12 mouse cellular contexts compared by ENCODE assay signal in genomic region chr3:114147140-114147539, GRCm38 (mm10).
DNase-seq lines count a peak whose midpoint lies in the region; ATAC-seq and TF ChIP-seq lines count a peak whose summit lies in the region.
"Had no signal": no experiment of that assay in that cellular context is flagged by ENCODE, and none has a peak within 500 bp of the region (broad histone marks: within the 10 kb centered on the region; RNA-seq: fewer than 3 reads in every experiment).

No protein-coding gene starts in this region.

- no peak overlapping the region for H3K27ac ChIP-seq in embryonic facial prominence, embryonic 11.5 days (replicated peaks; ENCODE audit: low read depth, low read length)
- H3K27ac ChIP-seq in embryonic facial prominence, embryonic 10.5 days (replicated peaks) = no peak overlapping the region
- H3K27ac ChIP-seq in kidney, embryonic 14.5 days (ENCODE audit: low read depth, low read length) = no peak overlapping the region
- H3K27ac ChIP-seq in midbrain, embryonic 16.5 days (ENCODE audit: low read length) = no peak overlapping the region
- no peak overlapping the region for H3K27ac ChIP-seq in midbrain, embryonic 11.5 days (ENCODE audit: low read depth, low read length)
- H3K27ac ChIP-seq in stomach, postnatal 0 days (replicated peaks) = no peak overlapping the region
- H3K27ac ChIP-seq in kidney, embryonic 16.5 days (ENCODE audit: low read length) = no peak overlapping the region
- H3K27ac ChIP-seq: liver, embryonic 14.5 days; macrophage had no signal

- DNase-seq in embryonic facial prominence, embryonic 11.5 days (ENCODE audit: low spot score) = peak; percentile 6
- no peak for DNase-seq in embryonic facial prominence, embryonic 10.5 days (ENCODE audit: low spot score)
- DNase-seq in kidney, adult 9 months = peak; percentile 1
- no peak for DNase-seq in midbrain, embryonic 11.5 days (ENCODE audit: low spot score, missing footprints)
- no peak for DNase-seq in stomach, postnatal 0 days (ENCODE audit: low spot score)
- DNase-seq: cerebellum, postnatal 36 days; kidney, postnatal 14 days had no signal

- no peaks in the 10 kb centered on the region for H3K36me3 ChIP-seq in embryonic facial prominence, embryonic 11.5 days (replicated peaks; ENCODE audit: control insufficient read depth, insufficient read depth, low read depth, low read length)
- H3K36me3 ChIP-seq in embryonic facial prominence, embryonic 10.5 days (replicated peaks) = no peaks in the 10 kb centered on the region
- no peaks in the 10 kb centered on the region for H3K36me3 ChIP-seq in kidney, embryonic 14.5 days (ENCODE audit: control insufficient read depth, insufficient read depth, low read length)
- no peaks in the 10 kb centered on the region for H3K36me3 ChIP-seq in midbrain, embryonic 16.5 days (ENCODE audit: control insufficient read depth, insufficient read depth, low read length)
- H3K36me3 ChIP-seq in midbrain, embryonic 11.5 days (ENCODE audit: control insufficient read depth, insufficient read depth, low read length) = no peaks in the 10 kb centered on the region
- H3K36me3 ChIP-seq in stomach, postnatal 0 days (ENCODE audit: control insufficient read depth, insufficient read depth, low read length) = no peaks in the 10 kb centered on the region
- no peaks in the 10 kb centered on the region for H3K36me3 ChIP-seq in kidney, embryonic 16.5 days (ENCODE audit: insufficient read depth, low read length)

- H3K9me3 ChIP-seq in embryonic facial prominence, embryonic 11.5 days (replicated peaks; ENCODE audit: control insufficient read depth, low read length) = no peaks in the 10 kb centered on the region
- H3K9me3 ChIP-seq in embryonic facial prominence, embryonic 10.5 days = no peaks in the 10 kb centered on the region
- no peaks in the 10 kb centered on the region for H3K9me3 ChIP-seq in kidney, embryonic 14.5 days (ENCODE audit: control insufficient read depth, low read length)
- no peaks in the 10 kb centered on the region for H3K9me3 ChIP-seq in midbrain, embryonic 16.5 days (replicated peaks; ENCODE audit: control insufficient read depth, low read length, poor library complexity, severe bottlenecking)
- H3K9me3 ChIP-seq in midbrain, embryonic 11.5 days (ENCODE audit: control insufficient read depth, low read length) = no peaks in the 10 kb centered on the region
- H3K9me3 ChIP-seq in stomach, postnatal 0 days (ENCODE audit: control insufficient read depth, low read length) = no peaks in the 10 kb centered on the region
- H3K9me3 ChIP-seq in kidney, embryonic 16.5 days (ENCODE audit: low read length) = no peaks in the 10 kb centered on the region

- WGBS in embryonic facial prominence, embryonic 11.5 days = 27% methylated on average over 3 of the region's 3 CpGs
- 27% methylated on average over 3 of the region's 3 CpGs for WGBS in embryonic facial prominence, embryonic 10.5 days
- WGBS in kidney, embryonic 14.5 days = 28% methylated on average over 3 of the region's 3 CpGs
- WGBS in midbrain, embryonic 16.5 days = 23% methylated on average over 3 of the region's 3 CpGs
- 31% methylated on average over 3 of the region's 3 CpGs for WGBS in midbrain, embryonic 11.5 days
- WGBS in stomach, postnatal 0 days = 21% methylated on average over 3 of the region's 3 CpGs
- WGBS in kidney, embryonic 16.5 days = 21% methylated on average over 3 of the region's 3 CpGs

- no peak overlapping the region for H3K4me3 ChIP-seq in embryonic facial prominence, embryonic 11.5 days (ENCODE audit: low read depth, low read length)
- H3K4me3 ChIP-seq in embryonic facial prominence, embryonic 10.5 days = no peak overlapping the region
- no peak overlapping the region for H3K4me3 ChIP-seq in kidney, embryonic 14.5 days (ENCODE audit: low read length)
- H3K4me3 ChIP-seq in midbrain, embryonic 16.5 days (ENCODE audit: low read depth, low read length) = no peak overlapping the region
- no peak overlapping the region for H3K4me3 ChIP-seq in midbrain, embryonic 11.5 days (ENCODE audit: low read depth, low read length)
- no peak overlapping the region for H3K4me3 ChIP-seq in stomach, postnatal 0 days (ENCODE audit: low read depth, low read length)
- H3K4me3 ChIP-seq in kidney, embryonic 16.5 days (ENCODE audit: low read length) = no peak overlapping the region

- TF ChIP-seq EP300 in stomach, postnatal 0 days (optimal IDR thresholded peaks at IDR 0.05) = no peak

- no peaks in the 10 kb centered on the region for H3K4me1 ChIP-seq in embryonic facial prominence, embryonic 11.5 days (ENCODE audit: control insufficient read depth, insufficient read depth, low read length)
- no peaks in the 10 kb centered on the region for H3K4me1 ChIP-seq in embryonic facial prominence, embryonic 10.5 days
- no peaks in the 10 kb centered on the region for H3K4me1 ChIP-seq in kidney, embryonic 14.5 days (ENCODE audit: control insufficient read depth, insufficient read depth, low read length)
- H3K4me1 ChIP-seq in midbrain, embryonic 16.5 days (ENCODE audit: control insufficient read depth, insufficient read depth, low read length) = no peaks in the 10 kb centered on the region
- no peaks in the 10 kb centered on the region for H3K4me1 ChIP-seq in midbrain, embryonic 11.5 days (ENCODE audit: control insufficient read depth, insufficient read depth, low read length)
- H3K4me1 ChIP-seq in stomach, postnatal 0 days (replicated peaks; ENCODE audit: control insufficient read depth, insufficient read depth) = no peaks in the 10 kb centered on the region
- no peaks in the 10 kb centered on the region for H3K4me1 ChIP-seq in kidney, embryonic 16.5 days (ENCODE audit: insufficient read depth, low read length)

- no peaks in the 10 kb centered on the region for H3K27me3 ChIP-seq in embryonic facial prominence, embryonic 11.5 days (ENCODE audit: control insufficient read depth, insufficient read depth, low read length)
- H3K27me3 ChIP-seq in embryonic facial prominence, embryonic 10.5 days (replicated peaks; ENCODE audit: low read depth, poor library complexity, severe bottlenecking) = no peaks in the 10 kb centered on the region
- H3K27me3 ChIP-seq in kidney, embryonic 14.5 days (ENCODE audit: control insufficient read depth, insufficient read depth, low read length) = no peaks in the 10 kb centered on the region
- no peaks in the 10 kb centered on the region for H3K27me3 ChIP-seq in midbrain, embryonic 16.5 days (ENCODE audit: control insufficient read depth, insufficient read depth, low read depth, low read length)
- no peaks in the 10 kb centered on the region for H3K27me3 ChIP-seq in midbrain, embryonic 11.5 days (ENCODE audit: control insufficient read depth, insufficient read depth, low read length)
- no peaks in the 10 kb centered on the region for H3K27me3 ChIP-seq in stomach, postnatal 0 days (ENCODE audit: control insufficient read depth, insufficient read depth, low read length)
- H3K27me3 ChIP-seq in kidney, embryonic 16.5 days (ENCODE audit: insufficient read depth, low read length) = no peaks in the 10 kb centered on the region

- no peak overlapping the region for H3K4me2 ChIP-seq in embryonic facial prominence, embryonic 11.5 days (ENCODE audit: low read depth, low read length)
- H3K4me2 ChIP-seq in kidney, embryonic 14.5 days (replicated peaks; ENCODE audit: low read depth, low read length) = no peak overlapping the region
- no peak overlapping the region for H3K4me2 ChIP-seq in midbrain, embryonic 16.5 days (ENCODE audit: low read length)
- no peak overlapping the region for H3K4me2 ChIP-seq in midbrain, embryonic 11.5 days
- no peak overlapping the region for H3K4me2 ChIP-seq in stomach, postnatal 0 days (replicated peaks; ENCODE audit: low read depth)
- no peak overlapping the region for H3K4me2 ChIP-seq in kidney, embryonic 16.5 days (replicated peaks; ENCODE audit: low read depth, low read length)

- TF ChIP-seq CTCF in stomach, postnatal 0 days (IDR thresholded peaks at IDR 0.05; ENCODE audit: low read depth) = peak; percentile 71

- no peak overlapping the region for H3K9ac ChIP-seq in embryonic facial prominence, embryonic 11.5 days (replicated peaks; ENCODE audit: low read length)
- H3K9ac ChIP-seq in kidney, embryonic 14.5 days (ENCODE audit: low read depth, low read length) = no peak overlapping the region
- H3K9ac ChIP-seq in midbrain, embryonic 16.5 days (ENCODE audit: low read depth, low read length) = no peak overlapping the region
- no peak overlapping the region for H3K9ac ChIP-seq in midbrain, embryonic 11.5 days (ENCODE audit: low read length)
- H3K9ac ChIP-seq in stomach, postnatal 0 days (ENCODE audit: low read length) = no peak overlapping the region
- no peak overlapping the region for H3K9ac ChIP-seq in kidney, embryonic 16.5 days (replicated peaks; ENCODE audit: low read length)
- H3K9ac ChIP-seq: liver, embryonic 14.5 days had no signal

- ATAC-seq in embryonic facial prominence, embryonic 11.5 days (replicated peaks; ENCODE audit: insufficient number of reproducible peaks, low FRiP score, low TSS enrichment, low read depth) = no peak
- ATAC-seq in kidney, embryonic 14.5 days (ENCODE audit: low FRiP score, low TSS enrichment) = no peak
- peak; percentile 11; the same call in 1 of the 2 replicates for ATAC-seq in midbrain, embryonic 16.5 days
- ATAC-seq in midbrain, embryonic 11.5 days (ENCODE audit: low FRiP score) = no peak
- no peak for ATAC-seq in stomach, postnatal 0 days (ENCODE audit: low FRiP score, low TSS enrichment)
- no peak for ATAC-seq in kidney, embryonic 16.5 days (ENCODE audit: low FRiP score, low TSS enrichment)

Comparison
In these comparisons a context has a peak if more than half of its experiments do, and no peak if none do; other contexts are left out.
1. DNase-seq: peak in embryonic facial prominence, embryonic 11.5 days (single experiment) and kidney, adult 9 months (single experiment); none in embryonic facial prominence, embryonic 10.5 days (single experiment), midbrain, embryonic 11.5 days (single experiment) and stomach, postnatal 0 days (single experiment).